Mouse (Mus musculus) spleen, postnatal 36 days (tissue): ENCODE data around the gene Afmid.
"Not testable (repeated sequence)": the region's sequence is repeated elsewhere in the genome, so short reads cannot be mapped to it uniquely, and the experiment has no call there.

Experiments
- DNase-seq, 2 experiments: peaks; one replicate each; pipeline ENCODE4 v3.0.0; 2022; ENCODE audit warnings: low spot score in 2 of 2, mixed read lengths in 1 of 2

Gene Afmid

DNA sequence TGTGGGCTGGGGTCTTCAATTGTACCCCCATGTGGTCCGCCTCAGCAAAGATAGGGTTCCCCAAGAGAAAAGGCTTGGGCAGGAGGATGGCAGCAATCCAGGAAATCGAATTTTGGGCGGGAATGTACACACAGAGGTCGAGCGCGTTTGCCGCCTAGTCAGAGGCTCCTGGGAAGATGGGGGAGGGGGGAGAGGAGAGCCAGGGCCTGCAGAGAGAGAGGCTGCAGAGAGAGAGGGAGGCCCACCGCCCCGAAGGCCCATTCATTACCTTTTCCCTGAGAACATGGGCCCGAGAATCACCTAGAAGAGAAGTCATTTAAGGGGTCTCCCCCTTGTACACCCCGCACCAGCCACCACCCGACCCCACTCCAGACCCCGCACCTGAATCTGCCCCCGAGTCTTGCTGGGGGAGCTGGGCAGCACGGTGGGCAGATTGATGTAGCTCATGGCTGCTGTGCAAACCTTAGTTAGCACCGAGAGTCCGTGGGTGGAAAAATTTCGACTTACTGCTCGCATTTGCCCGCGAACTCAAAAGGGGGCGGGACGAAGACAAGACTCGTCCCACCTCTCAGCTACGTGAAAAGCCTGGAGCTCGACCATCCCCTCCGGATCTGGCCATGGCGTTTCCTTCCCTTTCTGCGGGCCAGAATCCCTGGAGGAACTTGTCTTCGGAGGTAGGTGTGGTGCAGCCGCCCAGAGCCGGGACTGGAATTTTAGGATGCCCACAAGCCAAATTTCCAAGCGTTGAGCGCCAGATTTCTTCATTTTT lies at the start of gene Afmid, which contains the start of gene Tk1:
TSS of gene Afmid (plus strand) at position 592 of the 769 bp plus-strand sequence.
TSS of gene Tk1 (minus strand) at position 760 of the 769 bp plus-strand sequence.
- DNase-seq, result peak; percentile 66 to 80

- no peak for DNase-seq
These were observed 49.5 kb upstream of the Afmid start for GRCm38 (mm10) chr11:117776085-117776792.

- DNase-seq, result no peak
These were observed 48.6 kb upstream of the Afmid start for GRCm38 (mm10) chr11:117777111-117777510.

GRCm38 (mm10) chr11:117778031-117778430 lies 47.7 kb upstream of the Afmid start:
- no peak for DNase-seq

GRCm38 (mm10) chr11:117778851-117779433 lies 46.8 kb upstream of the Afmid start:
- peak; percentile 36 to 62 for DNase-seq

DNA sequence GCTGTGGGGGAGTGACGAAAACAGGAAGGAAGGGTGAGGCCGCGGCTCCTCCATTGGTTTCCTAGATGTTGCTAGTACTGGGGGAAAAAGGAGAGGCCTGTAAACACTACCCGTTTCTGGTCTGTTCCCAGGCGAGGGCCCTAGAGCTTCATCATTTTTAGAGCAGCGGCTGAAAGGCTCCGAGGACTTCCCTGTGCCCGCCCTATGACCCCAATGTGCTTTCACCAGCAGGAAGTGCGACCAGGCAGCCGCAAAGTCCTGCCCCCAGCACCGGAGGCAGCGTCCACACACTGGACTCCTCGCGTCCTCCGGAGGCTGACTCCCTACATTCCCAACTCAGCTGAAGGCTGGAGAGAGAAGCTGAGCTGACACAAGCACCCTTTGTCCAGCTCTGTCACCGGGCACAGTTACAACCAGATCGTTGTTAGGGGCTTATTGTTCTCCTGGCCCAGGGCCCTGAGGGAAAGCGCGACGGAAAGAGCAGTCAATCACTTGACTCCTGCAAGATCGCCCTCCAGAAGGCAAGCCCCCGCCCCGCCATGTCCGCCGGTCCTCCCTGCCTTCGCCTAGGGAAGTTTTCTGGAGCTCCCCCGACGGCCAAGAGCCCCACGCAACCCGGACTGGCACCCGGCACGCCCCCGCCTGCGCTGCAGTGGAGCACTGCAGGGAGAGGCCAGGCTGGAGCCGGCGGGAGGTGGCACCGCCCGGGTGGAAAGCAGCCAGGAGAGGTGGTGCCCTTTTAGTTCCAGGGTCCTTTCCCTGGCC lies 46.1 kb upstream of the Afmid start:
- peak; percentile 79 to 82 for DNase-seq

DNA sequence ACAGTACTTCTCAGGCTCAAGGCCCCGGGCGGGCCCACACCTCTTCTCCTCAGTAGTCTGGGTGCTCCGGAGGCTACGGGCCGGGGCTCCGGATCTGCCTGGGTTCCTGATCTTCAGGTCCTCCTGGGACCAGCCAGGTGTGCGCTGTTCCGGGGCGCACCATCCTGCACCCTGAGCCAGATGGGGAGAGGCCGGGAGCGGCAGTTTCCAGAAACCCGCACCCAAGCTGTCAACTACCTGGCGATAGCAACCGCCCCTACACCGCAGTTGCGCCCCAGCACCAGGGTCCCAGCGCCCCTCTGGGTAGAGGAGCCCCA lies 45.6 kb upstream of the Afmid start:
- DNase-seq, result no peak

- DNase-seq, result peak; percentile 98
These were observed 45.1 kb upstream of the Afmid start for GRCm38 (mm10) chr11:117780582-117781111.

DNA sequence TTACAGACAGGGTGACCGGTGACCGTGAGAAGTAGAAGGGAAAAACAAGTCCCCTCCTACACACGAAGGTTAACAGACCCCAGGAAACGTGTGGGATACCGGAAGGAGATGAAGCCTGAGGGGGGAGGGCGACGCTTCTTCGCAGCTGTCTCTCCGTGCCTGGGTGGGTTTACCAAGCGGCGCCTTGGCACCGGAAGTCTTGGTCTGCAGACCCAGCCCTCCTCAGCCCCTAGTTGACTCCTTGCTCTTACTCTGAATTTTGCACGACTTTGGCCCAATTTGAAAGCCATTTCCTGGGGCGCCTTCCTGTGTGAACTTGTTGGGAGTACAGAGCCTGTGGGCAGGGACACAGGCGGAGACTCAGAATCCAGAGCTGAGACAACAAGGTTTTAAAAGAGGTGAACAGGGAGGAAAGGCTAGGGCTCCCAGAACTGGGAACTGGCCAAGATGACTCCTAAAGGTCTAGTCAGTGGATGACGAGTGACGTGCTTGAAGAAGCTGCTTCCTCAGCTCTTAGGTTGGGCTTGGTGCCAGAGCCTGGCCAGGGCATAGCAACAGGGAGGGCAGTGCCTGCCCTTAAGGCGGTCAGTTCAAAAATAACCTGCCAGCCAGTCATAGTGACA lies 44.4 kb upstream of the Afmid start:
- peak; percentile 81 to 84 for DNase-seq

DNA sequence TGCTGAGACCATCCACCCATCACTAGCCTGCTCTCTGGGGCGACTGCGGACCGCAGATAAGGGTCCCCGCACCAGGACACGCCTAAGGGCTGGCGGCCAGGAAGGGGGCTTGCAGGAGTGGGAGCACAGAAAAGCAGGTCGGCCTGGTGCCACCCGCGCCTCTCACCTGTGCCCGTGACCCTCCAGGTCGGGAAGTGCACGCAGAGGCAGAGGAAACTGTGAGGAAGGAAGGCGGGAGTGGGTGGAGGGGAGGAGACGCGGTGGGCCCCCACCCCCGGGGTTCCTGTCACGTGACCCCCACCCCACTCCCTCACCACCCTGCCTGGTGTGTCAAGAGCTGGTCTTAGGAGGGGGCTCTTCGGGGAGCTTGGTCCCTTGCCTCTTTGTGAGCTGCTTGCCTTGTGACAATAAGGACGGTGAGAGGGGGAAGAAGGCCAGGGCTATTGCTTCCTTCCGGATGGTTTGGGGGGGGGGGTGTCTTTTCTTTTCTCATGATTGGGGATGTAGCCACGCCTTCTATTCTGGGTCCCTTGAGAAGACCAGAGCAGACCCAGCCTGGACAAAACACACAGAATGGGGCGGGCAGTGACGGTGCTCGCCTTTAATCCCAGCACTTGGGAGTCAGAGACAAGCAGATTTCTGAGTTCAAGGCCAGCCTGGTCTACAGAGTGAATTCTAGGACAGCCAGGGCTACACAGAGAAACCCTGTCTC lies 43.6 kb upstream of the Afmid start, which contains the start of the genes Tmc8 and Tmc6:
TSS of gene Tmc8 (plus strand) at position 84 of the 712 bp plus-strand sequence.
TSS of gene Tmc6 (minus strand) at position 206 of the 712 bp plus-strand sequence.
- peak; percentile 92 to 93 for DNase-seq

- DNase-seq, result no peak
These were observed 43.1 kb upstream of the Afmid start for GRCm38 (mm10) chr11:117782705-117783034.

DNA sequence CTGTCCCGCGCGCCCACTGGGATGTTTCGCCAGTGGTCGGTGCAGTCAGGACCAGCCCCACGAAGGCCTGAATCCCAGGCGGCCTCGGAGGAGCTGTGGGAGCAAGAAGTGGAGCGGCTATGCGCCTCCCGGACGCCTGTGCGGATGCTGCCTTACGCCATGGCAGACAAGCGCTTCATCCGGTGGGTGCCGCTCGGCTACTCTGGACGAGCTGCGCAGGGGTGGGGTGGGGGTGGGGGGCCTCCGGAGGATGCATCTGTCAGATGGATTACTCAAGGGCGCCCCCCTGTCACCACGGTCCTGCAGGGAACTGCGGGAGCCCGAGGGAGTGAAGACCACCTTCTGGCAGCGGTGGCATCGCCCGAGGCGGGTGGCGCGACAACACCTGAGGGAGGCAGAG lies 42.6 kb upstream of the Afmid start:
- DNase-seq, result peak; percentile 78 to 86

DNA sequence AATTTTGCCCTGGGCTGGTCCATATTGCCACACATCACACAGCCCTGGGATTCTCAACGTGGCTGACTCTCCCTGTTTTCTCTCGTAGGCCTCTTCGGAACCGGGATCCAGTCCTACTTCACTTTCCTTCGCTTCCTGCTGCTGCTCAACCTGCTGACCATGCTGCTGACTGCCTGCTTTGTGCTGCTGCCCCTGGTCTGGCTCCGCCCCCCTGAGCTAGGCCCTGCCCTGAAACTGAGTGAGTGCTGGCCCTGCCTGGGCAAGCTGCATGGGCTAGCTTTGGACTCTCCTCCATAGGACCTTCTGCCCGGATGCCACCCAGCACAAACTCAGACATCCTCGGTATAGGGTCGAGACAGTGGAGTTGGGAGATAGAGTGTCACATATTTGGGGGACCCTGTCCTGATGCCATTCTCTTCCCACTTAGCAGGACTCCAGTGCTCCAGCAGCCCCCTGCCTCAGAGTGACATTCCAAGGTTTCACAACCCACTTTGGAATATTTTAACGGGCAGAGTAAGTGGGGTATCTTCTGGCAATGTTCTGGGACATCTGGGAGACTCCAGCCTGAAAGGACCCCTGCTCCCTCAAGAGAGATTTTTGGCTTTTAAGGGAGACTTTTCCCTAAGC lies 41.9 kb upstream of the Afmid start:
- DNase-seq, result peak; percentile 70 to 79

GRCm38 (mm10) chr11:117786294-117786693 lies 39.4 kb upstream of the Afmid start:
- peak; percentile 77 to 81 for DNase-seq

GRCm38 (mm10) chr11:117788481-117788880 lies 37.2 kb upstream of the Afmid start:
- DNase-seq, result not testable (repeated sequence)

DNA sequence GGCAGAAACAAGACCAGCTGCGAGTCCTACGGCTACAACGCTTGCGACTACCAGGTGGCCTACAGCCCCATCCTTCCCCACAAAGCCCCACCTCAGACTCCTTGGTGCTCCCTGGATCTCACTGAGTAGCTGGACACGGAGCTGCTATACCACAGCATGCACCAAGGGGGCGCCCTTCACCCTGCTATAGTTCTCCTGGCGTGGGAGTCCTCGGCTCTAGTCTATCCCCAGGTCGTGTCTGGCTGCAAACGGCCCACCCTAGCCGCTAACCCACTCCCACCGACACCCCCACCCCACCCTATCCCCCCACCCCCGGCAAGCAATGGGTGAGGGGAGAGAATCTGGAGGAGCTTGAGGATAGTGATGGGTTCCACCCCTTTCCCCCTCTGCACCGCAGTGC lies 35.4 kb upstream of the Afmid start:
- DNase-seq, result peak; percentile 62 to 73

- peak; percentile 63 to 64 for DNase-seq
These were observed 34.9 kb upstream of the Afmid start for GRCm38 (mm10) chr11:117790703-117791440.

GRCm38 (mm10) chr11:117791441-117791761 lies 34.3 kb upstream of the Afmid start:
- DNase-seq, result no peak

DNA sequence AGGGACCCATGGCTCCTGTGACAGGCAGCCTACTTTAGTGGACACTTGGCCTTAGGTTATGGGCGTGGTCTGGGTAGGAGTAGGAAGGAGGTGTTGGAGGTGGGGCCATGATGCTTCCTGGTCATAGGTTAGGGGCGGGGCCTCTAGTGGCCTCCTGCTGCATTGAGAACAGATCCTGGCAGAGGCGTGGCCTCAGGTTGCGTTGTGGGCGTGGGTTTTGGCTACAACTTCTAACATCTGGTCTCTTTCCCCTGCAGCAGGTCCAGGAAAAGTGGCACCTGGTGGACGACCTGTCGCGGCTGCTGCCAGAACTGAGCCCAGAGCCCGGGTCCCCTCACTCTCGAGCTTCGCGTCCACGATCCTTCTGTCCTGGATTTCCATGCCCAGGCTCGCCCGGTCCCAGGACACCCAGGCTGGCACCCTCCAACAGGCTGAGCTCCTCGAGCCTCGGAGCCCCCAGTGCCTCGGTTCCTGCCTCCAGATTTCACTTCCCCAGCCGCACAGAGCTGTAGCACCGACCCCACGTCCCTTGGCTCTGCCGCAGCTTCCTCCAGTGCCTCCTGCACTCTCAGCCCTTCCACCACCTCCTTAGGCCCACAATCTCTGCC lies 33.3 kb upstream of the Afmid start:
- peak; percentile 91 to 94 for DNase-seq
